Mouse (Mus musculus) frontal cortex, postnatal 36 days (tissue): ENCODE results near the gene Gm10715.
A peak's percentile ranks its signal among the peaks of the same experiment; 100 is the strongest.
"Not testable (repeated sequence)": the region's sequence is repeated elsewhere in the genome, so short reads cannot be mapped to it uniquely, and the experiment has no call there.

Experiments
- DNase-seq, 2 experiments: peaks; one replicate each; pipeline ENCODE4 v3.0.0; 2022; ENCODE audit warnings: low spot score in 2 of 2

The Gm10715 gene

GRCm38 (mm10) chr9:3036577-3036976, at the start of gene Gm10715:
Gm10715 (plus strand) TSS chr9:3036877.
- DNase-seq = not testable (repeated sequence)

DNA sequence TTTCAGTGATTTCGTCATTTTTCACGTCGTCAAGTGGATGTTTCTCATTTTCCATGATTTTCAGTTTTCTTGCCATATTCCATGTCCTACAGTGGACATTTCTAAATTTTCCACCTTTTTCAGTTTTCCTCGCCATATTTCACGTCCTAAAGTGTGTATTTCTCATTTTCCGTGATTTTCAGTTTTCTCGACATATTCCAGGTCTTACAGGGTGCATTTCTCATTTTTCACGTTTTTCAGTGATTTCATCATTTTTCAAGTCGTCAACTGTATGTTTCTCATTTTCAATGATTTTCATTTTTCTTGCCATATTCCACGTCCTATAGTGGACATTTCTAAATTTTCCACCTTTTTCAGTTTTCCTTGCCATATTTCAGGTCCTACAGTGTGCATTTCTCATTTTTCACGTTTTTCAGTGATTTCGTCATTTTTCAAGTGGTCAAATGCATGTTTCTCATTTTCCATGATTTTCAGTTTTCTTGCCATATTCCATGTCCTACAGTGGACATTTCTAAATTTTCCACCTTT, 36.2 kb upstream of the Gm10715 start, which contains the start of gene Gm10722:
TSS of gene Gm10722 (plus strand) at position 478 of the 528 bp plus-strand sequence.
- peak; percentile 9 to 18 for DNase-seq

GRCm38 (mm10) chr9:3001006-3001405, 35.7 kb upstream of the Gm10715 start:
- peak in 1 of 2 experiments; percentile 12 for DNase-seq

- DNase-seq = peak; percentile 87 to 99
Observed at GRCm38 (mm10) chr9:3001948-3002659, 34.6 kb upstream of the Gm10715 start.

DNA sequence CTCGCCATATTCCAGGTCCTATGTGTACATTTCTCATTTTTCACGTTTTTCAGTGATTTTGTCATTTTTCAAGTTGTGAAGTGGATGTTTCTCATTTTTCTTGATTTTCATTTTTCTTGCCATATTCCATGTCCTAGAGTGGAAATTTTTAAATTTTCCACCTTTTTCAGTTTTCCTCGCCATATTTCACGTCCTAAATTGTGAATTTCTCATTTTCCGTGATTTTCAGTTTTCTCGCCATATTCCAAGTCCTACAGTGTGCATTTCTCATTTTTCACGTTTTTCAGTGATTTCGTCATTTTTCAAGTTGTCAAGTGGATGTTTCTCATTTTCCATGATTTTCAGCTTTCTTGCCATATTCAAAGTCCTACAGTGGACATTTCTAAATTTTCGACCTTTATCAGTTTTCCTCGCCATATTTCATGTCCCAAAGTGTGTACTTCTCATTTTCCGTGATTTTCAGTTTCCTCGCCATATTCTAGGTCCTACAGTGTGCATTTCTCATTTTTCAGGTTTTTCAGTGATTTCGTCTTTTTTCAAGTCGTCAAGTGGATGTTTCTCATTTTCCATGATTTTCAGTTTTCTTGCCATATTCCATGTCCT, 33.8 kb upstream of the Gm10715 start, which contains the start of gene Gm11168:
TSS of gene Gm11168 (plus strand) at position 553 of the 603 bp plus-strand sequence.
- DNase-seq = not testable (repeated sequence)

- DNase-seq = not testable (repeated sequence)
Observed at GRCm38 (mm10) chr9:3006179-3006578, 30.5 kb upstream of the Gm10715 start.

DNA sequence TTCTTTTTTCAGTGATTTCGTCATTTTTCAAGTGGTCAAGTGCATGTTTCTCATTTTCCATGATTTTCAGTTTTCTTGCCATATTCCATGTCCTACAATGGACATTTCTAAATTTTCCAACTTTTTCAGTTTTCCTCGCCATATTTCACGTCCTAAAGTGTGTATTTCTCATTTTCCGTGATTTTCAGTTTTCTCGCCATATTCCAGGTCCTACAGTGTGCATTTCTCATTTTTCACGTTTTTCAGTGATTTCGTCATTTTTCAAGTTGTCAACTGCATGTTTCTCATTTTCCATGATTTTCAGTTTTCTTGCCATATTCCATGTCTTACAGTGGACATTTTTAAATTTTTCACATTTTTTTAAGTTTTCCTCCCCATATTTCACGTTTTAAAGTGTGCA, 30.0 kb upstream of the Gm10715 start:
- DNase-seq = peak; percentile 98 to 99

DNA sequence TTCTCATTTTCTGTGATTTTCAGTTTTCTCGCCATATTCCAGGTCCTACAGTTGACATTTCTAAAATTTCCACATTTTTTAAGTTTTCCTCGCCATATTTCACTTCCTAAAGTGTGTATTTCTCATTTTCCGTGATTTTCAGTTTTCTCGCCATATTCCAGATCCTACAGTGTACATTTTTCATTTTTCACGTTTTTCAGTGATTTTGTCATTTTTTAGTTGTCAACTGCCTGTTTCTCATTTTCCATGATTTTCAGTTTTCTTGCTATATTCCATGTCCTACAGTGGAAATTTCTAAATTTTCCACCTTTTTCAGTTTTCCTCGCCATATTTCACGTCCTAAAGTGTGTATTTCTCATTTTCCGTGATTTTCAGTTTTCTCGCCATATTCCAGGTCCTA, 29.4 kb upstream of the Gm10715 start:
- not testable (repeated sequence) for DNase-seq

GRCm38 (mm10) chr9:3009331-3009730, 27.3 kb upstream of the Gm10715 start:
- not testable (repeated sequence) for DNase-seq

GRCm38 (mm10) chr9:3012054-3012621, 24.5 kb upstream of the Gm10715 start:
- DNase-seq = not testable (repeated sequence)

DNA sequence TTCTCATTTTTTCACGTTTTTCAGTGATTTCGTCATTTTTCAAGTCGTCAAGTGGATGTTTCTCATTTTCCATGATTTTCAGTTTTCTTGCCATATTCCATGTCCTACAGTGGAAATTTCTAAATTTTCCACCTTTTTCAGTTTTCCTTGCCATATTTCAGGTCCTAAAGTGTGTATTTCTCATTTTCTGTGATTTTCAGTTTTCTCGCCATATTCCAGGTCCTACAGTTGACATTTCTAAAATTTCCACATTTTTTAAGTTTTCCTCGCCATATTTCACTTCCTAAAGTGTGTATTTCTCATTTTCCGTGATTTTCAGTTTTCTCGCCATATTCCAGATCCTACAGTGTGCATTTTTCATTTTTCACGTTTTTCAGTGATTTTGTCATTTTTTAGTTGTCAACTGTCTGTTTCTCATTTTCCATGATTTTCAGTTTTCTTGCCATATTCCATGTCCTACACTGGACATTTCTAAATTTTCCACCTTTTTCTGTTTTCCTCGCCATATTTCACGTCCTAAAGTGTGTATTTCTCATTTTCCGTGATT, 23.9 kb upstream of the Gm10715 start, which contains the start of gene Gm10721:
TSS of gene Gm10721 (plus strand) at position 408 of the 547 bp plus-strand sequence.
- DNase-seq = not testable (repeated sequence)

DNA sequence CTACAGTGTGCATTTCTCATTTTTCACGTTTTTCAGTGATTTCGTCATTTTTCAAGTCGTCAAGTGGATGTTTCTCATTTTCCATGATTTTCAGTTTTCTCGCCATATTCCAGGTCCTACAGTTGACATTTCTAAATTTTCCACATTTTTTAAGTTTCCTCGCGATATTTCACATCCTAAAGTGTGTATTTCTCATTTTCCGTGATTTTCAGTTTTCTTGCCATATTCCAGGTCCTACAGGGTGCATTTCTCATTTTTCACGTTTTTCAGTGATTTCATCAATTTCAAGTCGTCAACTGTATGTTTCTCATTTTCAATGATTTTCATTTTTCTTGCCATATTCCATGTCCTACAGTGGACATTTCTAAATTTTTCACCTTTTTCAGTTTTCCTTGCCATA, 21.3 kb upstream of the Gm10715 start, which contains the start of gene Gm10720:
TSS of gene Gm10720 (plus strand) at position 301 of the 400 bp plus-strand sequence.
- DNase-seq = not testable (repeated sequence)

DNA sequence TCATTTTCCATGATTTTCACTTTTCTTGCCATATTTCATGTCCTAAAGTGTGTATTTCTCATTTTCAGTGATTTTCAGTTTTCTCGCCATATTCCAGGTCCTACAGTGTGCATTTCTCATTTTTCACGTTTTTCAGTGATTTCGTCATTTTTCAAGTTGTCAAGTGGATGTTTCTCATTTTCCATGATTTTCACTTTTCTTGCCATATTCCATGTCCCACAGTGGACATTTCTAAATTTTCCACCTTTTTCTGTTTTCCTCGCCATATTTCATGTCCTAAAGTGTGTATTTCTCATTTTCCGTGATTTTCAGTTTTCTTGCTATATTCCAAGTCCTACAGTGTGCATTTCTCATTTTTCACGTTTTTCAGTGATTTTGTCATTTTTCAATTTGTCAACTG, 20.8 kb upstream of the Gm10715 start:
- DNase-seq = not testable (repeated sequence)

- not testable (repeated sequence) for DNase-seq
Observed at GRCm38 (mm10) chr9:3017108-3017507, 19.6 kb upstream of the Gm10715 start, which contains the start of gene Gm10719. Gm10719 (plus strand) TSS chr9:3017408.

GRCm38 (mm10) chr9:3018944-3019343, 17.7 kb upstream of the Gm10715 start:
- peak in 1 of 2 experiments; percentile 5 for DNase-seq

DNA sequence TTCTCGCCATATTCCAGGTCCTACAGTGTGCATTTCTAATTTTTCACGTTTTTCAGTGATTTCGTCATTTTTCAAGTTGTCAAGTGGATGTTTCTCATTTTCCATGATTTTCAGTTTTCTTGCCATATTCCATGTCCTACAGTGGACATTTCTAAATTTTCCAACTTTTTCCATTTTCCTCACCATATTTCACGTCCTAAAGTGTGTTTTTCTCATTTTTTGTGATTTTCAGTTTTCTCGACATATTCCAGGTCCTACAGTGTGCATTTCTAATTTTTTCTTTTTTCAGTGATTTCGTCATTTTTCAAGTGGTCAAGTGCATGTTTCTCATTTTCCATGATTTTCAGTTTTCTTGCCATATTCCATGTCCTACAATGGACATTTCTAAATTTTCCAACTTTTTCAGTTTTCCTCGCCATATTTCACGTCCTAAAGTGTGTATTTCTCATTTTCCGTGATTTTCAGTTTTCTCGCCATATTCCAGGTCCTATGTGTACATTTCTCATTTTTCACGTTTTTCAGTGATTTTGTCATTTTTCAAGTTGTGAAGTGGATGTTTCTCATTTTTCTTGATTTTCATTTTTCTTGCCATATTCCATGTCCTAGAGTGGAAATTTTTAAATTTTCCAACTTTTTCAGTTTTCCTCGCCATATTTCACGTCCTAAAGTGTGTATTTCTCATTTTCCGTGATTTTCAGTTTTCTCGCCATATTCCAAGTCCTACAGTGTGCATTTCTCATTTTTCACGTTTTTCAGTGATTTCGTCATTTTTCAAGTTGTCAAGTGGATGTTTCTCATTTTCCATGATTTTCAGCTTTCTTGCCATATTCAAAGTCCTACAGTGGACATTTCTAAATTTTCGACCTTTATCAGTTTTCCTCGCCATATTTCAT, 16.6 kb upstream of the Gm10715 start:
- peak; percentile 3 to 36 for DNase-seq

- DNase-seq = peak; percentile 48 to 60
Observed at GRCm38 (mm10) chr9:3022316-3023008, 14.2 kb upstream of the Gm10715 start.

DNA sequence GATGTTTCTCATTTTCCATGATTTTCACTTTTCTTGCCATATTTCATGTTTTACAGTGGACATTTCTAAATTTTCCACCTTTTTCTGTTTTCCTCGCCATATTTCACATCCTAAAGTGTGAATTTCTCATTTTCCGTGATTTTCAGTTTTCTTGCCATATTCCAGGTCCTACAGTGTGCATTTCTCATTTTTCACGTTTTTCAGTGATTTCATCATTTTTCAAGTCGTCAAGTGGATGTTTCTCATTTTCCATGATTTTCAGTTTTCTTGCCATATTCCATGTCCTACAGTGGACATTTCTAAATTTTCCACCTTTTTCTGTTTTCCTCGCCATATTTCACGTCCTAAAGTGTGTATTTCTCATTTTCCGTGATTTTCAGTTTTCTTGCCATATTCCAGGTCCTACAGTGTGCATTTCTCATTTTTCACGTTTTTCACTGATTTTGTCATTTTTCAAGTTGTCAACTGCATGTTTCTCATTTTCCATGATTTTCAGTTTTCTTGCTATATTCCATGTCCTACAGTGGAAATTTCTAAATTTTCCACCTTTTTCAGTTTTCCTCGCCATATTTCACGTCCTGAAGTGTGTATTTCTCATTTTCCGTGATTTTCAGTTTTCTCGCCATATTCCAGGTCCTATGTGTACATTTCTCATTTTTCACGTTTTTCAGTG, 13.2 kb upstream of the Gm10715 start, which contains the start of gene Gm10718:
TSS of gene Gm10718 (plus strand) at position 236 of the 673 bp plus-strand sequence.
- DNase-seq = peak; percentile 15 to 57

GRCm38 (mm10) chr9:3023985-3024648, 12.6 kb upstream of the Gm10715 start:
- peak; percentile 100 for DNase-seq
